Mouse (Mus musculus): ENCODE measurements around the gene Trim65. TPM values are rescaled to one million over a fixed set of nuclear protein-coding genes. Genes with fewer than 3 reads are reported as not detected.

Gene Trim65
- polyA plus RNA-seq (2015; fragmentation: Nextera tagmentation; extraction: Ambion mirVana): 7.7 and 9.3 TPM in 2 replicates

GRCm38 (mm10) chr11:116130488-116131205 is at the start of gene Trim65:
Gene Trim65, minus strand, starts transcription at chr11:116131128.
- H3K4me1 ChIP-seq (ENCODE audit: control insufficient read depth, insufficient read depth, low read length): peaks cover 36% of the 10 kb centered on the region
- peak; percentile 91 for ATAC-seq
- peak within 1 kb of the TSS; percentile 89 for H3K4me2 ChIP-seq (ENCODE audit: low read depth, low read length)
- H3K9me3 ChIP-seq (ENCODE audit: control insufficient read depth, low read length): no peaks in the 10 kb centered on the region
- under 1% methylated on average over 69 of the region's 69 CpGs for WGBS
- H3K4me3 ChIP-seq (ENCODE audit: low read length): peak within 1 kb of the TSS; percentile 71
- peak within 1 kb of the TSS; percentile 90 for H3K9ac ChIP-seq (ENCODE audit: low read depth, low read length)
- H3K36me3 ChIP-seq (ENCODE audit: control insufficient read depth, insufficient read depth, low read length): peaks cover 16% of the 10 kb centered on the region
- no peaks in the 10 kb centered on the region for H3K27me3 ChIP-seq (replicated peaks; ENCODE audit: control insufficient read depth, insufficient read depth, low read length)
- H3K27ac ChIP-seq (ENCODE audit: low read length): peak within 1 kb of the TSS; percentile 97

DNA sequence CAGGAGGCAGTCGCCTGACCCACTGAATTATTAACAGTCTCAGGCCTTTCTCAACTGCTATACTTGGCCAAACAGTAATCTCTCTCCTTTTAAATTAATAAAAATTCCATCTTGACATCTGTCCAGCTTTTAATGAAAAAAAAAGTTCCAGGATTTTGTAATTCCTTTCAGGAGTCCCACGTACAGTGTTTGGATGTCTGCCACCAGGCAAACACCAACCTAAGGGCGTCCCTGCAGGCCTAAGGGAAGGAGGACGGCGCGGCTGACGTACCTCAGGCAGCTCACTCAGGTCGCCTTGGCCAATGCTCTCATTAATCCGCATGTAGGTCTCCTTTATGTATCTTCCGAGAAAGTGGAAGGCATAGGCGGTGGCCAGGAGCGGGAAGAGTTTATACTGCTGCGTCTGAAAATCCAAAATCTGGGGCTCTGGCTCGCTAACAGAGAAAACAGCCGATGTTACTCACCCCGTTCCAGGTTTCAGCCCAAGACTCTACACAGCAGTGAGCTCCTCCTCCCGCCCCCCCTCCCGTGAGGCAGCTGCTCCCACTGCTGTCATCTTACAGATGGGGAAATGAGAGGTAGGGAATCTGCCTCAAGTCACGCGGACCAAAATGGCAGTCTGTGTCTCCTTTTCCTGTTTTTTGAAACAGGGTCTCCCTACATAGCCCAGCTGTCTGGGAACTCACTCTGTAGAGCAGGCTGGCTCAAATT is 47.6 kb upstream of the Trim65 start:
- Histone ChIP-seq H3K36me3 (ENCODE audit: control insufficient read depth, insufficient read depth, low read length) (peaks cover 24% of the 10 kb centered on the region), H3K4me1 (ENCODE audit: control insufficient read depth, insufficient read depth, low read length) (no peaks in the 10 kb centered on the region), H3K4me2 (ENCODE audit: low read depth, low read length) (no peak overlapping the region), H3K9me3 (ENCODE audit: control insufficient read depth, low read length) (no peaks in the 10 kb centered on the region), H3K27ac (ENCODE audit: low read length) (no peak overlapping the region), H3K4me3 (ENCODE audit: low read length) (no peak overlapping the region), H3K27me3 (replicated peaks; ENCODE audit: control insufficient read depth, insufficient read depth, low read length) (no peaks in the 10 kb centered on the region), H3K9ac (ENCODE audit: low read depth, low read length) (no peak overlapping the region)
- ATAC-seq: no peak
- 86% methylated on average over 20 of the region's 20 CpGs for WGBS

- H3K27me3 ChIP-seq (replicated peaks; ENCODE audit: control insufficient read depth, insufficient read depth, low read length): no peaks in the 10 kb centered on the region
- no peaks in the 10 kb centered on the region for H3K9me3 ChIP-seq (ENCODE audit: control insufficient read depth, low read length)
- 88% methylated on average over 7 of the region's 7 CpGs for WGBS
- no peak for ATAC-seq
- no peak overlapping the region for H3K4me3 ChIP-seq (ENCODE audit: low read length)
- H3K9ac ChIP-seq (ENCODE audit: low read depth, low read length): no peak overlapping the region
- no peaks in the 10 kb centered on the region for H3K4me1 ChIP-seq (ENCODE audit: control insufficient read depth, insufficient read depth, low read length)
- no peak overlapping the region for H3K4me2 ChIP-seq (ENCODE audit: low read depth, low read length)
- H3K27ac ChIP-seq (ENCODE audit: low read length): no peak overlapping the region
- peaks cover 22% of the 10 kb centered on the region for H3K36me3 ChIP-seq (ENCODE audit: control insufficient read depth, insufficient read depth, low read length)
Measured at GRCm38 (mm10) chr11:116176010-116176409, 45.1 kb upstream of the Trim65 start.

GRCm38 (mm10) chr11:116174775-116175448 is 44.0 kb upstream of the Trim65 start:
- no peak for ATAC-seq
- no peaks in the 10 kb centered on the region for H3K9me3 ChIP-seq (ENCODE audit: control insufficient read depth, low read length)
- no peak overlapping the region for H3K9ac ChIP-seq (ENCODE audit: low read depth, low read length)
- no peaks in the 10 kb centered on the region for H3K27me3 ChIP-seq (replicated peaks; ENCODE audit: control insufficient read depth, insufficient read depth, low read length)
- no peak overlapping the region for H3K27ac ChIP-seq (ENCODE audit: low read length)
- H3K36me3 ChIP-seq (ENCODE audit: control insufficient read depth, insufficient read depth, low read length): peaks cover 22% of the 10 kb centered on the region
- no peak overlapping the region for H3K4me3 ChIP-seq (ENCODE audit: low read length)
- H3K4me1 ChIP-seq (ENCODE audit: control insufficient read depth, insufficient read depth, low read length): no peaks in the 10 kb centered on the region
- H3K4me2 ChIP-seq (ENCODE audit: low read depth, low read length): no peak overlapping the region
- 85% methylated on average over 22 of the region's 22 CpGs for WGBS

- H3K36me3 ChIP-seq (ENCODE audit: control insufficient read depth, insufficient read depth, low read length): peaks cover 11% of the 10 kb centered on the region
- no peak overlapping the region for H3K4me2 ChIP-seq (ENCODE audit: low read depth, low read length)
- WGBS: 88% methylated on average over 2 of the region's 2 CpGs
- no peaks in the 10 kb centered on the region for H3K27me3 ChIP-seq (replicated peaks; ENCODE audit: control insufficient read depth, insufficient read depth, low read length)
- H3K4me3 ChIP-seq (ENCODE audit: low read length): no peak overlapping the region
- H3K4me1 ChIP-seq (ENCODE audit: control insufficient read depth, insufficient read depth, low read length): no peaks in the 10 kb centered on the region
- H3K9me3 ChIP-seq (ENCODE audit: control insufficient read depth, low read length): no peaks in the 10 kb centered on the region
- no peak overlapping the region for H3K27ac ChIP-seq (ENCODE audit: low read length)
- ATAC-seq: no peak
- no peak overlapping the region for H3K9ac ChIP-seq (ENCODE audit: low read depth, low read length)
Measured at GRCm38 (mm10) chr11:116171959-116172358, 41.0 kb upstream of the Trim65 start.

GRCm38 (mm10) chr11:116170003-116170800 is 39.3 kb upstream of the Trim65 start:
- Histone ChIP-seq H3K4me2 (ENCODE audit: low read depth, low read length) (no peak overlapping the region), H3K9me3 (ENCODE audit: control insufficient read depth, low read length) (no peaks in the 10 kb centered on the region), H3K9ac (ENCODE audit: low read depth, low read length) (no peak overlapping the region), H3K4me1 (ENCODE audit: control insufficient read depth, insufficient read depth, low read length) (peaks cover 7% of the 10 kb centered on the region), H3K27ac (ENCODE audit: low read length) (no peak overlapping the region), H3K36me3 (ENCODE audit: control insufficient read depth, insufficient read depth, low read length) (peaks cover 7% of the 10 kb centered on the region; the same call in 1 of the 2 replicates), H3K4me3 (ENCODE audit: low read length) (no peak overlapping the region), H3K27me3 (replicated peaks; ENCODE audit: control insufficient read depth, insufficient read depth, low read length) (no peaks in the 10 kb centered on the region)
- 75% methylated on average over 5 of the region's 5 CpGs for WGBS
- ATAC-seq: no peak

DNA sequence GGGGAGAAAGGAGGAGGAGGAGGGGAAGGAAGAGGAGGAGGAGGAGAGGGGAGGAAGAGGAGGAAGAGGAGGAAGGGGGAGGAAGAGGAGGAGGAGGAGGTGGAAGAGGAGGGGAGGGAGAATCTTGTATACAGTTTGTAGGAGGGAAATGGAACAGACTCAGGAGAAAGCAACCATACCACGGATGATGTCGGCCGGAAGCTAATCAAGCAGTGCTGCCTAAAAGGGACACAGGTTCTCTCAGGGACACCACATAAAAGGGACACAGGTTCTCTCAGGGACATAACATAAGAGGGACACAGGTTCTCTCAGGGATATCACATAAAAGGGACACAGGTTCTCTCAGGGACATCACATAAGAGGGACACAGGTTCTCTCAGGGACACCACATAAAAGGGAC is 38.3 kb upstream of the Trim65 start:
- Histone ChIP-seq H3K4me3 (ENCODE audit: low read length) (no peak overlapping the region), H3K4me2 (ENCODE audit: low read depth, low read length) (no peak overlapping the region), H3K4me1 (ENCODE audit: control insufficient read depth, insufficient read depth, low read length) (peaks cover 7% of the 10 kb centered on the region), H3K27me3 (replicated peaks; ENCODE audit: control insufficient read depth, insufficient read depth, low read length) (no peaks in the 10 kb centered on the region), H3K9ac (ENCODE audit: low read depth, low read length) (no peak overlapping the region), H3K27ac (ENCODE audit: low read length) (no peak overlapping the region), H3K36me3 (ENCODE audit: control insufficient read depth, insufficient read depth, low read length) (0 out of 2 replicates have a peak, but pooled peaks cover 2% of the 10 kb centered on the region), H3K9me3 (ENCODE audit: control insufficient read depth, low read length) (no peaks in the 10 kb centered on the region)
- no peak for ATAC-seq
- WGBS: 89% methylated on average over 3 of the region's 3 CpGs

DNA sequence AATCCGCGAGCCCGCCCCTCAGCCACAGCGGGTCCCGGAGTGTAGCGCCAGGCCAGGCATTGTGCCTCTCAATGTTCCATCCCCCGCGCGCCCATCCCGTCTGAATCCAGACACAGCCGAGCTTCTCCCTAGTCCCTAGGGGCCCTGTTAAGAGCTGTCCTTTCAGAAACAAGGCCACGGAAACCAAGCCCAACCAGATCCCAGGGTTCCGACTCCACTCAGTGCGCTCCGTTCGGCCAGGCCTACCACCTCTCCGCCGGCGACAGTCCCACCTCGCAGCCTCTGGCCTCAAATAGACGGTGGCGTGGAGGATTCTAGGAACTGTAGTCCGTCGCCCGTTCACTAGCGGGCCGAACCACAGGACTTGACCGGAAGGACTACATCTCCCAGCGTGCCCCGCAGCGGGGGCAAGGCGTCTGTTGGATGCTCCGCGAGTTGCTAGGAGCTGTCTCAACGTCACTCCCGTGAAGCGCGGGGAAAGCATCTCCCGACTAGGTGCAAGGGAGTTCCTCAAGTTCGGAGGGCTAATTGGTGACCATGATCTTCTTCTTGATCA is 37.0 kb upstream of the Trim65 start, which contains the start of gene Fbf1:
TSS of gene Fbf1 (minus strand) at position 283 of the 556 bp plus-strand sequence.
- H3K27ac ChIP-seq (ENCODE audit: low read length): peak within 1 kb of the TSS; percentile 95
- no peaks in the 10 kb centered on the region for H3K9me3 ChIP-seq (ENCODE audit: control insufficient read depth, low read length)
- WGBS: under 1% methylated on average over 40 of the region's 40 CpGs

More for the DNA sequence above, 37.0 kb upstream of the Trim65 start, which contains the start of gene Fbf1:
- peak within 1 kb of the TSS; percentile 85 for H3K4me2 ChIP-seq (ENCODE audit: low read depth, low read length)
- H3K4me3 ChIP-seq (ENCODE audit: low read length): peak within 1 kb of the TSS; percentile 83
- H3K36me3 ChIP-seq (ENCODE audit: control insufficient read depth, insufficient read depth, low read length): 0 out of 2 replicates have a peak, but pooled peaks cover 2% of the 10 kb centered on the region
- peak within 1 kb of the TSS; percentile 85 for H3K9ac ChIP-seq (ENCODE audit: low read depth, low read length)
- no peaks in the 10 kb centered on the region for H3K27me3 ChIP-seq (replicated peaks; ENCODE audit: control insufficient read depth, insufficient read depth, low read length)
- ATAC-seq: peak; percentile 98
- H3K4me1 ChIP-seq (ENCODE audit: control insufficient read depth, insufficient read depth, low read length): peaks cover 7% of the 10 kb centered on the region
